Mouse (Mus musculus): ENCODE data around the gene Klc3. TPM values are rescaled to one million over a fixed set of nuclear protein-coding genes. Genes with fewer than 3 reads are reported as not detected.

Gene Klc3
- polyA plus RNA-seq (2015; fragmentation: Illumina TruSeq; extraction: RNeasy Lipid Tissue Mini Kit (QIAGEN cat#74804); ENCODE audit: insufficient read depth, low read depth, low replicate concordance), result 4.6 TPM

DNA sequence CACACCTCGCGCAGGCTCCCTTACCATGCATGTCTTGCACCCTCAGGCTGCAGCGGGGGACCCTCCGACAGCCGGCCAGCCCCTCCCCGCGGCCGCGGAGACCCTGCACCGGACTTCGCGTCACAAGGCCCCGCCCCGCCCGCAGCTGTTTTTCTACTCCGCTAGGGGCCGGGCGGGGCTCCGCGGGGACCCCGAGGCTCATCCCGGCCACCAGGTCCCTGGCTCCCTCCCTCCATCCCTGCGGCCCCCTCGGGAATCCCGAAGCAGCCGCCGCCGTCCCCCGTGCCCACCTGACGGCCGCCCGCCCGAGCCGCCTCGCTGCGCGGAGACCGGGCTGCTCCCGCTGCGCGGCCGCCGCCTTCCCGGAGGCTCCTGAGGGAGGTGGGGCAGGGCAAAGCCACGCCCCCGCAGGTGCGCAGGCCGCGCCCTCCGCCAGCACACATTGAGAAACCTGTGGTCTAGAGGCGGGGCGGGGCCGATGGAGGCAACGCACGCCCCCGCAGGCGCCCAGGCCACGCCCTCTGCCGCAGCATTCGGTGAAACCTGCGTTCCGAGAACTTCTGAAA, at the start of gene Klc3:
Gene Klc3, minus strand, starts transcription at position 374 of the 566 bp plus-strand sequence.

DNA sequence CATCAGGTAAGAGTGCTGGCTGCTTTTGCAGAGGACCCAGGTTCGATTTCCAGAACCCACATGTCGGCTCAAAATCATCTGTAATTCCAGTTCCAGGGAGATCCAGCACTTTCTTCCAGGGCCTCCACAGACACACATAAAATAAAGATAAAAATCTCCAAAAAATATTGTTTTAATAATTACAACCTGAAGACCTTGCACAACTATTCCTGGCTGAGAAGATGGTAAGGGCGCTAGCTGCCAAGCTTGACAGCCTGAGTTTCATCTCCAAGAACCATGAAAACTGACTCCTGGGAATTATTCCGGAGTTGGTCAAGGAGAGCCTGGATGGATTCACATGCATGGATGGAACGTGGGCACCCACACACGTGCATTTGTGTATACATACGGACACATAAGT, 572 bp upstream of the Klc3 start, which contains the start of gene Ckm:
Gene Ckm, plus strand, starts transcription at position 301 of the 400 bp plus-strand sequence.

DNA sequence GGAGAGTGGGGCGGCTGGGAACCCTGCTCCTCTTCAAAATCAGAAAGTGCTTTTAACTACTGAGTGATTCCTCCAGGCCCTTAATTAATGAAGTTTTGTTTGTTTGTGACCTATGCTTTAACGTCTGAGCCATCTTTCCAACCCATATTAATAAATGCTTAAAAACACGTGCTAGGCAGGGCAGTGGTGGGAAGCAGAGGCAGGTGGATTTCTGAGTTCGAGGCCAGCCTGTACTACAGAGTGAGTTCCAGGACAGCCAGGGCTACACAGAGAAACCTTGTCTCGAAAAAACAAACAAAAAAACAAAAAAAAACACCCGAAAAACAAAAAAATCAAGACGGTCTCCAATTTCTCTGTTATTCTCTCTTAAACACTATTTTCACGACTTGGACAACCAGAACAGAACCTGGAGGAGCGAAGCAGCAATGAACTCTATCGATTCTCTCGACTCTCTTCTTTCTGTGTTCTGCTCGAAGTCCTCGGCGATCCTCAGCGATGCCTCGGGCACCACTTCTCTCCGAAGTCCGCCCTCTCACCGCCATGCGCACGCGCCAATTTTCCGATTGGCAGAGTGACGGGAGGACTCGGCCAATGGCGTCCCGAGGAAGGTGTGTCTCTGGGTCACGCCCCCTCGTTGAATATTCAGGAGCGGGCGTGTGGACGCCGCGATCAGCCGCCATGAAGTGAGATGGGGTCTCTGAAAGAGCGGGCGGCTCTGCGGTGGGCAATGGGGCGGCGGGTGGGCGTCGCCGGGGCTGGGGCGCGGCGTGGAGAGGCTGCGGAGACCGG, 22.3 kb downstream of the Klc3 start, which contains the start of gene Ercc2:
Gene Ercc2, plus strand, starts transcription at position 634 of the 789 bp plus-strand sequence.

DNA sequence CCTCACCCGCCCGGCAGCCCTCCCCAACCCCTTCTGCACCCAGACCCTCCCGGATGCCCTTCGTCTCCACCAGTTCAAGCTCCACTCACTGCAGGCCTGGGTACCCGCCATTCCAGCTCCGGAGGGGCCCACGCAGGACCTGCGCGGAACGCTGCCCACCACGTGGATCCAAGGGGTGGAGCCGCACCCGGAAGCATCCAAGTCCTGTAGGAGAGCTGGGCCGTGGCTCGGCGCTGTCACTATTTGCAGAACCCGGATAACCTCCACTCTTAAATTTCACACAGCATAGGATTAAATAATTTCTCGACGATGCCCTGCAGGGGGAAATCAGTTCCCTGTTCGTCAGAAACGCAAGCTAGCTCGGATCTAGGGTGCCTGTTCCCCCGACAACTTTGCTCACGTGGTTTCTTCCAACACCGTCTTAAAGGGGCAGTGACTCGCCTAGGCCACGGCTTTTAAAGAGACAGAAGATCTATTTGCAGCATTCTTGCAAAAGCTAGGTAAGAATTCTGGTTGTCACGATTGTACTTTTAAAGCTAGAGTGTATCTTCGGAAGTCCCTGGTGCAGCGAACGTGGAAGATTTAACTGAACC, 44.5 kb downstream of the Klc3 start, which contains the start of the genes Cd3eap and Ppp1r13l:
Gene Cd3eap, minus strand, starts transcription at position 185 of the 593 bp plus-strand sequence.
Gene Ppp1r13l, plus strand, starts transcription at position 451 of the 593 bp plus-strand sequence.

Other genes starting within 250 kb of the Klc3 start
- gene Gipr, start 238.0 kb downstream of the Klc3 start, polyA plus RNA-seq (2015; fragmentation: Illumina TruSeq; extraction: RNeasy Lipid Tissue Mini Kit (QIAGEN cat#74804); ENCODE audit: insufficient read depth, low read depth, low replicate concordance), result 6.9 TPM
- 6.4 TPM for gene Eml2, start 227.7 kb downstream of the Klc3 start, polyA plus RNA-seq (2015; fragmentation: Illumina TruSeq; extraction: RNeasy Lipid Tissue Mini Kit (QIAGEN cat#74804); ENCODE audit: insufficient read depth, low read depth, low replicate concordance)
- gene Gpr4, start 191.6 kb downstream of the Klc3 start, polyA plus RNA-seq (2015; fragmentation: Illumina TruSeq; extraction: RNeasy Lipid Tissue Mini Kit (QIAGEN cat#74804); ENCODE audit: insufficient read depth, low read depth, low replicate concordance), result 3.5 TPM
- gene Opa3, start 175.8 kb downstream of the Klc3 start, polyA plus RNA-seq (2015; fragmentation: Illumina TruSeq; extraction: RNeasy Lipid Tissue Mini Kit (QIAGEN cat#74804); ENCODE audit: insufficient read depth, low read depth, low replicate concordance), result 3.2 TPM
- gene Vasp, start 132.3 kb downstream of the Klc3 start, polyA plus RNA-seq (2015; fragmentation: Illumina TruSeq; extraction: RNeasy Lipid Tissue Mini Kit (QIAGEN cat#74804); ENCODE audit: insufficient read depth, low read depth, low replicate concordance), result 15.6 TPM
- gene Ppm1n, start 124.0 kb downstream of the Klc3 start, polyA plus RNA-seq (2015; fragmentation: Illumina TruSeq; extraction: RNeasy Lipid Tissue Mini Kit (QIAGEN cat#74804); ENCODE audit: insufficient read depth, low read depth, low replicate concordance), result not detected
- 0.98 TPM for gene Rtn2, start 121.5 kb downstream of the Klc3 start, polyA plus RNA-seq (2015; fragmentation: Illumina TruSeq; extraction: RNeasy Lipid Tissue Mini Kit (QIAGEN cat#74804); ENCODE audit: insufficient read depth, low read depth, low replicate concordance)
- gene Fosb, start 94.1 kb downstream of the Klc3 start, polyA plus RNA-seq (2015; fragmentation: Illumina TruSeq; extraction: RNeasy Lipid Tissue Mini Kit (QIAGEN cat#74804); ENCODE audit: insufficient read depth, low read depth, low replicate concordance), result 3.5 TPM
- gene Ercc1, start 59.3 kb downstream of the Klc3 start, polyA plus RNA-seq (2015; fragmentation: Illumina TruSeq; extraction: RNeasy Lipid Tissue Mini Kit (QIAGEN cat#74804); ENCODE audit: insufficient read depth, low read depth, low replicate concordance), result 11.2 TPM
- 2.5 TPM for gene Cd3eap, start 44.6 kb downstream of the Klc3 start, polyA plus RNA-seq (2015; fragmentation: Illumina TruSeq; extraction: RNeasy Lipid Tissue Mini Kit (QIAGEN cat#74804); ENCODE audit: insufficient read depth, low read depth, low replicate concordance)
- gene Ppp1r13l, start 44.4 kb downstream of the Klc3 start, polyA plus RNA-seq (2015; fragmentation: Illumina TruSeq; extraction: RNeasy Lipid Tissue Mini Kit (QIAGEN cat#74804); ENCODE audit: insufficient read depth, low read depth, low replicate concordance), result 2.4 TPM
- 7.7 TPM for gene Ercc2, start 22.1 kb downstream of the Klc3 start, polyA plus RNA-seq (2015; fragmentation: Illumina TruSeq; extraction: RNeasy Lipid Tissue Mini Kit (QIAGEN cat#74804); ENCODE audit: insufficient read depth, low read depth, low replicate concordance)
- 0.68 TPM for gene Ckm, start 672 bp upstream of the Klc3 start, polyA plus RNA-seq (2015; fragmentation: Illumina TruSeq; extraction: RNeasy Lipid Tissue Mini Kit (QIAGEN cat#74804); ENCODE audit: insufficient read depth, low read depth, low replicate concordance)
- 7.8 TPM for gene Mark4, start 54.7 kb upstream of the Klc3 start, polyA plus RNA-seq (2015; fragmentation: Illumina TruSeq; extraction: RNeasy Lipid Tissue Mini Kit (QIAGEN cat#74804); ENCODE audit: insufficient read depth, low read depth, low replicate concordance)
- 14.3 TPM for gene Exoc3l2, start 59.2 kb upstream of the Klc3 start, polyA plus RNA-seq (2015; fragmentation: Illumina TruSeq; extraction: RNeasy Lipid Tissue Mini Kit (QIAGEN cat#74804); ENCODE audit: insufficient read depth, low read depth, low replicate concordance)
- 1.00 TPM for gene Bloc1s3, start 104.3 kb upstream of the Klc3 start, polyA plus RNA-seq (2015; fragmentation: Illumina TruSeq; extraction: RNeasy Lipid Tissue Mini Kit (QIAGEN cat#74804); ENCODE audit: insufficient read depth, low read depth, low replicate concordance)
- 19.1 TPM for gene Trappc6a, start 104.3 kb upstream of the Klc3 start, polyA plus RNA-seq (2015; fragmentation: Illumina TruSeq; extraction: RNeasy Lipid Tissue Mini Kit (QIAGEN cat#74804); ENCODE audit: insufficient read depth, low read depth, low replicate concordance)
- gene Nkpd1, start 113.7 kb upstream of the Klc3 start, polyA plus RNA-seq (2015; fragmentation: Illumina TruSeq; extraction: RNeasy Lipid Tissue Mini Kit (QIAGEN cat#74804); ENCODE audit: insufficient read depth, low read depth, low replicate concordance), result not detected
- gene Ppp1r37, start 159.0 kb upstream of the Klc3 start, polyA plus RNA-seq (2015; fragmentation: Illumina TruSeq; extraction: RNeasy Lipid Tissue Mini Kit (QIAGEN cat#74804); ENCODE audit: insufficient read depth, low read depth, low replicate concordance), result 31.9 TPM
- not detected for gene Zfp296, start 173.2 kb upstream of the Klc3 start, polyA plus RNA-seq (2015; fragmentation: Illumina TruSeq; extraction: RNeasy Lipid Tissue Mini Kit (QIAGEN cat#74804); ENCODE audit: insufficient read depth, low read depth, low replicate concordance)
- gene Gemin7, start 173.5 kb upstream of the Klc3 start, polyA plus RNA-seq (2015; fragmentation: Illumina TruSeq; extraction: RNeasy Lipid Tissue Mini Kit (QIAGEN cat#74804); ENCODE audit: insufficient read depth, low read depth, low replicate concordance), result 23.7 TPM
- gene Clasrp, start 200.4 kb upstream of the Klc3 start, polyA plus RNA-seq (2015; fragmentation: Illumina TruSeq; extraction: RNeasy Lipid Tissue Mini Kit (QIAGEN cat#74804); ENCODE audit: insufficient read depth, low read depth, low replicate concordance), result 22.2 TPM
- 4.5 TPM for gene Relb, start 225.3 kb upstream of the Klc3 start, polyA plus RNA-seq (2015; fragmentation: Illumina TruSeq; extraction: RNeasy Lipid Tissue Mini Kit (QIAGEN cat#74804); ENCODE audit: insufficient read depth, low read depth, low replicate concordance)

Measured in pancreas, adult 10 weeks (tissue).